Mouse (Mus musculus): Measurements from ENCODE around the gene Olfr339.
"Not testable (repeated sequence)": the region's sequence is repeated elsewhere in the genome, so short reads cannot be mapped to it uniquely, and the experiment has no call there.

Gene Olfr339

DNA sequence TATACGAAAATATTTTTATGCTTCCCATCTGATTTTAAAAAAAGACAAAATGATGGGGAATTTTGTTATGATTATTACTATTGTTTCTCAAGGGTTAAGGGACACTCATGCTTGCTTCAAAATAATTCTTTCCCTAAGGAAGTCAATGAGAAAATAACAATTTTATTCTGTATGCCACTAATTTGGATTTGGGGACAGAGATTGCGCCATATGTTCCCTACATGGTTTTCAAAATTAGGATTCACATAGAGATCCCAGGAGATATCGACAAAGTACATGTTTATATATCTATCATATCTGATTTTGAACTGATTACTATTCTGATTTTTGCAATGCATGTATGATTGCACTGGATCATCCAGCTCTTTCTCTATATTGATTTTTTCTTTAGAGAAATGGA, at the start of gene Olfr339:
Olfr339 (plus strand) TSS at position 301 of the 400 bp plus-strand sequence.
- no peak for DNase-seq (ENCODE audit: low spot score in 2 of 2)

DNA sequence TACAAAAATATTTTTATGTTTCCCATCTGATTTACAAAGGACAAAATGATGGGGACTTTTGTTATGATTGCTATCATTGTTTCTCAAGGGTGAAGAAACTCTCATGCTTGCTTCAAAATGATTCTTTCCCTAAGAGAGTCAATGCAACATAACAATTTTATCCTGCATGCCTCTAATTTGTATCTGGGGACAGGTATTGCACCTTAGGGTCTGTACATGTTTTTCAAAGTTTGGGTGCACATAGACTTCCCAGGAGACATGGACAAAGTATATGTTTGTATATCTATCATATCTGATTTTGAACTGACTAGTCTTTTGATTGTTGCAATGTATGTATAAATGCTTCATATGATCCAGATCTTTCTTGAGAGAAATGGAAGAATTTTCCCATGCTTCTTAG, 45.5 kb upstream of the Olfr339 start, which contains the start of gene Olfr338:
Olfr338 (plus strand) TSS at position 301 of the 400 bp plus-strand sequence.
- DNase-seq (ENCODE audit: low spot score in 2 of 2) = no peak

DNA sequence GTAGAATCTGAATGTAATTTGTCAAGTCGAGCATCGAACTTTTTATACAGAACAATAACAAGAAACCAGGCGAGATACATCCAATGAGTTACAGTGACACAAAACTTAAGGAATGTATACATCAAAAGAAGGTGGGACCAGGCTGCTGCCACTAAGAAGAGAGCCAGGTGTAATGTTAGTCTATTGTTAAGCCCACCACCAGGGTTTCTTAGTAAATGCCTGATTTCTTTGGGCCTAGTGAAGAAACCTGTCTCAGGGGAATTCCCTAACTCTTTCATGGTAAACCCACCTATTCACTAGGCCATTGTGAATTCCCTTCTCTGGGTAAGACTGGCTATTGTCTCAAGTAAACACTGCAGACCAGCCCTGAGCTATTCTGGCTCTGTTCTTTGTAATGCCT, 3.6 kb upstream of the Olfr339 start:
- not testable (repeated sequence) for DNase-seq (ENCODE audit: low spot score in 2 of 2)

DNA sequence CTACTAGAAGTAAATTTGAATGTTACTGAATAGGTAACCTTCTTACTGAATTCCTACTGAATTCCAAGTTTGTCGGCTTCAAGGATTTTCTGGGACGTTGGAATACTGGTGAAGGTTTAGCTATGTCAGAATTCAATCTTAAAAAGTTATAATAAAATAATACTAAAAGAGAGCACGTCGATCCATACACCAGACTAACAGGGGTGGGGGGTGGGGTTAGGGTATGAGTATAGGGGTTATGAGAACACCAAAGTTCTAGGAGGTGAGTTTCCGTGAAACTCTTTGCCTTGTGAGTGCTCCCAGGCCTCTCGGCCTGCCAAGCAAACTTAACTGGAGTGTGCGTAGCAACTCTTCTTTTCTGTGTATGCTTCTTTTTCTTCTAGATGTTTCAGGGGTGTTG, 3.2 kb upstream of the Olfr339 start:
- DNase-seq (ENCODE audit: low spot score in 2 of 2) = not testable (repeated sequence)

DNA sequence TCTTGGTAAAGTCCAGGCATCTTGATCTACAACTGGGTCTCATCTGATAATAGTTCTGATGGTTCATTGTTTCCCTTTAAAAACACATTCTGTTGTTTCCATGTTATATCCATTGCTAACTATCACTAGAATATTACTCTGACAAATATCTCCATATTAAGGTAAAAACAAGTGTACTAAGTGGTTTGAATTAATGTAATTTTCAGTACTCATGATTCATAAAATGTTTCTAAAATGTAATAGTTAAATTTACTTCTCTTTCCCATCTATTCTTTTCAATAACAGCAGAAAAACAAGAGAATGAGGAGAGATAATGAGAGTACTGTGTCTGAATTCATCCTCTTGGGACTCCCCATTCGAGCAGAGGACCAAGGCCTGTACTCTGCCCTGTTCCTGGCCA, 33.5 kb downstream of the Olfr339 start, which contains the start of gene Olfr340:
Olfr340 (plus strand) TSS at position 301 of the 400 bp plus-strand sequence.
- DNase-seq (ENCODE audit: low spot score in 2 of 2) = no peak

DNA sequence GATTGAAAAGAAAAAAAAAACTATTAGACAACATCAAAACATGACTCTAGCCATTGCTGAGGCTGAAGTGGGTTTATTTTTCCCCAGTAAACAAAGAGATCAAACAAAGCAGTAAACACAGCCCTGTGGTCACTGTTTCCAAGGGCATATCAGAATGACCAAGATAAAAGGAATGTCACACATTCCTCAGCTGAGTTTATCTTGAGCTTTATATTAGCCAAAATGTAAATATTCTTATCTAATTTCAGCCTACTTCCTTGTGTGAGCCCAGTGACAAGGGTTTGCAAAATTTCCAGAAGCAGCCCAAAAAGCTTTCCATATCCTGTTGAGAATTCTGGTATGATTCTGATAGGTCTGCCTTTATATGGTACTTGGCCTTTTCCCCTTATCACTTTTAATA, 54.9 kb downstream of the Olfr339 start:
- DNase-seq (ENCODE audit: low spot score in 2 of 2) = no peak
